Mouse (Mus musculus) myocyte (in vitro differentiated cells): Measurements from ENCODE around the gene Nsun2. TPM values are rescaled to one million over a fixed set of nuclear protein-coding genes. Genes with fewer than 3 reads are reported as not detected.

ENCODE experiments used
- H3K27me3 ChIP-seq: one replicate; pipeline ENCODE4 v1.6.1; 2011; ENCODE audit not compliant: control insufficient read depth, insufficient read depth, insufficient read length
- H3K36me3 ChIP-seq: one replicate; pipeline ENCODE4 v1.6.1; 2011; ENCODE audit not compliant: control insufficient read depth, insufficient read depth
- H3K4me2 ChIP-seq: one replicate; pipeline ENCODE4 v1.6.1; 2011; ENCODE audit warnings: low read depth, control low read depth
- H3K4me3 ChIP-seq: one replicate; pipeline ENCODE4 v1.5.1; 2011; ENCODE audit warnings: mild to moderate bottlenecking, control low read depth, moderate library complexity
- H3K79me2 ChIP-seq: one replicate; pipeline ENCODE4 v1.6.1; 2011; ENCODE audit not compliant: control insufficient read depth, insufficient read depth
- H3ac ChIP-seq: one replicate; pipeline ENCODE4 v1.6.1; 2011; ENCODE audit not compliant: control insufficient read depth, insufficient read length
- CEBPB ChIP-seq: IDR thresholded peaks from 2 replicates; pipeline ENCODE4 v1.6.1; 2011; ENCODE audit warnings: mild to moderate bottlenecking, moderate library complexity; ENCODE audit not compliant: poor library complexity, insufficient read depth, severe bottlenecking
- E2F4 ChIP-seq: IDR thresholded peaks from one replicate; pipeline ENCODE4 v1.6.1; 2011; ENCODE audit warnings: mild to moderate bottlenecking, control low read depth, moderate library complexity; ENCODE audit not compliant: insufficient read depth
- MAX ChIP-seq: IDR thresholded peaks from one replicate; pipeline ENCODE4 v1.6.1; 2011; ENCODE audit warnings: low read depth, mild to moderate bottlenecking, control low read depth
- MYOD1 ChIP-seq, 3 experiments: IDR thresholded peaks; one replicate each; pipeline ENCODE4 v1.6.1; 2011; ENCODE audit warnings: control low read depth in 2 of 3, low read depth in 2 of 3, mild to moderate bottlenecking in 2 of 3, moderate library complexity in 1 of 3; ENCODE audit not compliant: insufficient read length in 2 of 3, control insufficient read depth in 1 of 3
- MYOG ChIP-seq, 3 experiments: IDR thresholded peaks; one replicate each; pipeline ENCODE4 v1.6.1; 2011; ENCODE audit warnings: control low read depth in 2 of 3, low read depth in 2 of 3, mild to moderate bottlenecking in 2 of 3; ENCODE audit not compliant: insufficient read length in 2 of 3, control insufficient read depth in 1 of 3, insufficient read depth in 1 of 3
- POLR2A ChIP-seq: IDR thresholded peaks from one replicate; pipeline ENCODE4 v1.6.1; 2011; ENCODE audit warnings: low read depth, mild to moderate bottlenecking, control low read depth, moderate library complexity; ENCODE audit not compliant: insufficient read length
- POLR2AphosphoS2 ChIP-seq: IDR thresholded peaks from one replicate; pipeline ENCODE4 v1.6.1; 2011; ENCODE audit warnings: low read depth, control low read depth; ENCODE audit not compliant: insufficient read length
- REST ChIP-seq: IDR thresholded peaks from one replicate; pipeline ENCODE4 v1.6.1; 2011; ENCODE audit warnings: mild to moderate bottlenecking, control low read depth, moderate library complexity; ENCODE audit not compliant: insufficient read depth, insufficient read length
- SRF ChIP-seq: IDR thresholded peaks from one replicate; pipeline ENCODE4 v1.6.1; 2011; ENCODE audit warnings: low read depth; ENCODE audit not compliant: control insufficient read depth, insufficient read length
- TCF12 ChIP-seq: IDR thresholded peaks from one replicate; pipeline ENCODE4 v1.6.1; 2011; ENCODE audit warnings: mild to moderate bottlenecking, control low read depth; ENCODE audit not compliant: poor library complexity, insufficient read depth, severe bottlenecking
- TCF3 ChIP-seq: IDR thresholded peaks from one replicate; pipeline ENCODE4 v1.6.1; 2011; ENCODE audit warnings: low read depth, control low read depth; ENCODE audit not compliant: insufficient read length
- USF1 ChIP-seq: IDR thresholded peaks from one replicate; pipeline ENCODE4 v1.6.1; 2011; ENCODE audit warnings: low read depth, mild to moderate bottlenecking, control low read depth, moderate library complexity
- polyA plus RNA-seq: library from polyadenylated mRNA; unstranded; fragments of >200 nt; fragmentation: generic; extraction: Trizol; gene quantifications from one replicate; pipeline ENCODE4 v1.2.1, GENCODE M21; 2012; ENCODE audit warnings: missing spikeins

Gene Nsun2
- polyA plus RNA-seq, 1 experiment: 60.4 TPM

- Histone ChIP-seq H3K4me3 (no peak overlapping the region), H3K4me2 (no peak overlapping the region), H3K79me2 (no peaks in the 10 kb centered on the region), H3ac (no peak overlapping the region), H3K27me3 (peaks cover 13% of the 10 kb centered on the region), H3K36me3 (no peaks in the 10 kb centered on the region)
- TF ChIP-seq TCF12: no peak
- no peak for TF ChIP-seq USF1
- TF ChIP-seq TCF3: no peak
- no peak for TF ChIP-seq MAX
- TF ChIP-seq REST: no peak
- TF ChIP-seq CEBPB: no peak
- TF ChIP-seq POLR2A: no peak
- TF ChIP-seq POLR2AphosphoS2: no peak
- no peak for TF ChIP-seq SRF
- TF ChIP-seq MYOD1 (IDR thresholded peaks at IDR 0.05; ENCODE audit: control insufficient read depth in 1 of 3, insufficient read length in 2 of 3, low read depth in 2 of 3): no peak
- no peak for TF ChIP-seq E2F4
- no peak for TF ChIP-seq MYOG (IDR thresholded peaks at IDR 0.05; ENCODE audit: control insufficient read depth in 1 of 3, insufficient read depth in 1 of 3, insufficient read length in 2 of 3, low read depth in 2 of 3)
These were observed 14.1 kb downstream of the Nsun2 start for GRCm38 (mm10) chr13:69547488-69548180.

- TF ChIP-seq CEBPB (no peak), TCF12 (no peak), MAX (no peak), POLR2A (no peak), POLR2AphosphoS2 (no peak), MYOG (IDR thresholded peaks at IDR 0.05; ENCODE audit: control insufficient read depth in 1 of 3, insufficient read depth in 1 of 3, insufficient read length in 2 of 3, low read depth in 2 of 3) (no peak), USF1 (no peak), E2F4 (no peak)
- H3K4me2 ChIP-seq: no peak overlapping the region
- H3K4me3 ChIP-seq: no peak overlapping the region
- peaks cover 13% of the 10 kb centered on the region for H3K27me3 ChIP-seq
- H3K79me2 ChIP-seq: no peaks in the 10 kb centered on the region
- H3K36me3 ChIP-seq: no peaks in the 10 kb centered on the region
- no peak overlapping the region for H3ac ChIP-seq
These were observed 16.4 kb downstream of the Nsun2 start for GRCm38 (mm10) chr13:69549980-69550379.

- Histone ChIP-seq H3K4me2 (no peak overlapping the region), H3K36me3 (no peaks in the 10 kb centered on the region), H3ac (no peak overlapping the region), H3K27me3 (peaks cover 13% of the 10 kb centered on the region), H3K79me2 (no peaks in the 10 kb centered on the region), H3K4me3 (no peak overlapping the region)
- TF ChIP-seq USF1 (no peak), MAX (no peak)
These were observed 17.3 kb downstream of the Nsun2 start for GRCm38 (mm10) chr13:69550831-69551230.

GRCm38 (mm10) chr13:69553024-69553423 lies 19.5 kb downstream of the Nsun2 start:
- peaks cover 9% of the 10 kb centered on the region for H3K27me3 ChIP-seq
- H3K36me3 ChIP-seq: no peaks in the 10 kb centered on the region
- H3K4me2 ChIP-seq: no peak overlapping the region
- no peak overlapping the region for H3ac ChIP-seq
- TF ChIP-seq MAX (no peak), CEBPB (no peak), E2F4 (no peak), TCF12 (no peak), USF1 (no peak), SRF (no peak), TCF3 (no peak), MYOG (IDR thresholded peaks at IDR 0.05; ENCODE audit: control insufficient read depth in 1 of 3, insufficient read depth in 1 of 3, insufficient read length in 2 of 3, low read depth in 2 of 3) (no peak), POLR2AphosphoS2 (no peak), POLR2A (no peak), REST (no peak), MYOD1 (IDR thresholded peaks at IDR 0.05; ENCODE audit: control insufficient read depth in 1 of 3, insufficient read length in 2 of 3, low read depth in 2 of 3) (no peak)
- no peak overlapping the region for H3K4me3 ChIP-seq
- no peaks in the 10 kb centered on the region for H3K79me2 ChIP-seq

GRCm38 (mm10) chr13:69554255-69554654 lies 20.7 kb downstream of the Nsun2 start:
- no peak overlapping the region for H3K4me2 ChIP-seq
- H3K4me3 ChIP-seq: no peak overlapping the region
- TF ChIP-seq USF1 (no peak), MYOG (IDR thresholded peaks at IDR 0.05; ENCODE audit: control insufficient read depth in 1 of 3, insufficient read depth in 1 of 3, insufficient read length in 2 of 3, low read depth in 2 of 3) (no peak), POLR2AphosphoS2 (no peak), CEBPB (no peak), MYOD1 (IDR thresholded peaks at IDR 0.05; ENCODE audit: control insufficient read depth in 1 of 3, insufficient read length in 2 of 3, low read depth in 2 of 3) (no peak), TCF3 (no peak), E2F4 (no peak), TCF12 (no peak)

More at GRCm38 (mm10) chr13:69554255-69554654, 20.7 kb downstream of the Nsun2 start:
- H3ac ChIP-seq: no peak overlapping the region
- no peaks in the 10 kb centered on the region for H3K36me3 ChIP-seq
- no peaks in the 10 kb centered on the region for H3K79me2 ChIP-seq
- H3K27me3 ChIP-seq: peaks cover 5% of the 10 kb centered on the region
